Mouse (Mus musculus): Measurements from ENCODE around the gene Thsd4.

DNA sequence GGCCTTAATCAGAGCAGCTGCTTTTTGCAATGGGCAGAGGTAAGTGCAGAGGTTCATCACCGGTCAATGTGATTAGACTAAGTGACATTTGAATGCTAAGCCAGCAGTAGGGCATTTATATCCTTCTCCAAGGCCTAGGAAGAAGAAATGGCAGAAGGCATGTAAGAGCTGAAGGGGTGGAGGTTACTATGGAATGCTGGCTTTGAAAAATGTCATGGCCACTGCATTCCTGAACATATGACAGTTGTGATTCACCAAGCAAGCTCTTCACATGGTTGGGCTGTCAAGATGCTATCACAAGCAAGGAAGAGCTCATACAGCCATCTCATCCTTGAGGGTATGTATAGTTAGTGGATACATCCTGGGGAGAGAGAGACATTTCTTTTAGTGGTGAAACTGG lies 313.0 kb downstream of the Thsd4 start:
- TF ChIP-seq EP300 (IDR thresholded peaks at IDR 0.05; ENCODE audit: low read depth) (no peak), CTCF (IDR thresholded peaks at IDR 0.05; ENCODE audit: low read depth) (no peak)
